Mouse (Mus musculus): Measurements from ENCODE around the gene Theg.

DNA sequence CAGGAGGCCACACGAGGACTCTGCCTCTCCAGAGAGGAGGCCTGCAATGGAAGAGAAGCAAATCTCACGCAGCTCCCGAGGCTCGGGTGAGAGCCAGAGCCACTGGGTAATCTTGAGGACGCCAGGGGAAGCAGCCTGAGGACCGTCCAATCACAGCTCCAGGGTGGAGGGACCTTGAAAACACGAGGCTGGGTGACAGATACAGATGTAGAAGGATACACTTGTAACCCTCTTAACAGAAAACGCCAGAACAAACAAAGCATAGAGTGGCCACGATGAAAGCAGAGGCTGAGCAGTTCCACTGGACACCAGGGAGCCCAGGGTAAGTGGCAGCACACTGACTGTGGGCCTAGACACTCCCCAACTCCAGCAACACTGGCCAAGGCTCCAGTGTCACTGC lies 36.8 kb downstream of the Theg start:
- no peak for TF ChIP-seq CTCF (IDR thresholded peaks at IDR 0.05 in 2 of 3, conservative IDR thresholded peaks at IDR 0.05 in 1 of 3; ENCODE audit: control insufficient read depth in 1 of 3, insufficient read depth in 1 of 3, low read depth in 2 of 3, low read length in 3 of 3, poor library complexity in 1 of 3, severe bottlenecking in 1 of 3)
- TF ChIP-seq USF2 (IDR thresholded peaks at IDR 0.05; ENCODE audit: borderline replicate concordance in 1 of 2, insufficient read depth in 1 of 2, low read depth in 1 of 2, low read length in 2 of 2), result no peak
- TF ChIP-seq MAZ (IDR thresholded peaks at IDR 0.05; ENCODE audit: low read depth, low read length), result no peak
- no peak for TF ChIP-seq TAL1 (IDR thresholded peaks at IDR 0.05; ENCODE audit: low read length)
- TF ChIP-seq NRF1 (IDR thresholded peaks at IDR 0.05; ENCODE audit: insufficient read depth, low read depth, low read length, poor library complexity, severe bottlenecking), result no peak
- TF ChIP-seq EP300 (IDR thresholded peaks at IDR 0.05; ENCODE audit: low read depth in 1 of 2, low read length in 2 of 2), result no peak

Measured in MEL (cell line).